Mouse (Mus musculus) ovary, postnatal 10 days (tissue): ENCODE data around the gene Gm9817.
A peak's percentile ranks its signal among the peaks of the same experiment; 100 is the strongest.
"Not testable (repeated sequence)": the region's sequence is repeated elsewhere in the genome, so short reads cannot be mapped to it uniquely, and the experiment has no call there.

ENCODE experiments used
- DNase-seq: peaks from one replicate; pipeline ENCODE4 v3.0.0; 2022; ENCODE audit warnings: low spot score

The Gm9817 gene

DNA sequence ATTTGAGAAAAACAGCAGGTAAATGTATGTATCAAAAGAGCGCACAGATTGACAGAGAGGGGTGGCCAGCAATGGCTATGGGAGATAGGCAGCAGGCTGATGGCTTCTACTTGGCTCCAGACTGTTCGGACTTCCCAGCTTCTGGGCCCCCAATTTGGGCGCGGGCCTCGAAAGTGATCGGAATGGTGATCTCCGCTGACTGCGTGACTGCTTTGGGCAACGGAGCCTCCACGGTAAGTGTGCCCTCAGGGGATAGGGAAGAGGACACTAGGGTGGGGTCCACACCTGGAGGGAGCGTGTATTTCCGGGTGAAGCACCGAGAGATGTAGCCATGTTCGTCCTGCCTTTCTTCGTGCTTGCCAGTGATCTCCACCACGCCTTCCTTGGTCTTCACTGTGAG lies at the start of gene Gm9817:
TSS of gene Gm9817 (plus strand) at position 301 of the 400 bp plus-strand sequence.
- not testable (repeated sequence) for DNase-seq

DNA sequence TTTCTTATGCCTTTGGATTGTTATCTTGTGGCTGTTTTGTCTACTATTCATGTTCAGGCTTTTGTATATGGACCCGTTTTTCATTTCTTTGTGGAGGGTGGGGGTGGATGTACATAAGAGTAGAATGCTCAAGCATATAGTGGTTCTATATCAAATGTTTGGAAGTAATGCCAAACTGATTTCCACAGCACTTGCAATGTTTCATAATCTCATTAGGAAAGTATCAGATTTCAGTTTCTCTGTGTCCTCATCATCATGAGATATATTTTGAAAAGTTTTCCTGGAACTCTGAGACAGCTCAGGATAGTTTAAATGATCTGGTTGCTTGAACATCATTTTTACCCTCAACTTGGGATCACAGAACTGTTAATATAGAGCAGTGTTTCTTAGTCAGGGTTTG lies 48.7 kb upstream of the Gm9817 start:
- DNase-seq: no peak

DNA sequence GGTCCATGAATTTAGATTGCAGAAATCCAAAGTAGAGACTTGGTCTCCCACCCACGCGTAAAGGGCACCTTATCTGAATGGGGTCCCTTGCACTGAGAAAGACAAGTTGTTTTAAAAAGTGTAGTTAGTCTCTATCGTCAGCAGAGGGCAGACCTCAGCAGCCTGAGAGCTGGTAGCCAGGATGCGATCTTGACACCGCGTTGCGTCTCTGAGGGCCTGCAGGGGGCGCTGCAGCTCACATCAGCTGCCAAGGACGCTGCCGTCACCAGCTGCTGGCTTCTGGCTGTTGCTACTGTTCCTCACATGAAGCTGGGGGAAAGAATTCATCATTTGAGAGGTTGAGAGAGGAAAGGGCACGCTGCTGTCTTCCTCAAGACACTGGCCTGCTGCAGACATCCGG lies 47.7 kb upstream of the Gm9817 start:
- DNase-seq: peak; percentile 58

DNA sequence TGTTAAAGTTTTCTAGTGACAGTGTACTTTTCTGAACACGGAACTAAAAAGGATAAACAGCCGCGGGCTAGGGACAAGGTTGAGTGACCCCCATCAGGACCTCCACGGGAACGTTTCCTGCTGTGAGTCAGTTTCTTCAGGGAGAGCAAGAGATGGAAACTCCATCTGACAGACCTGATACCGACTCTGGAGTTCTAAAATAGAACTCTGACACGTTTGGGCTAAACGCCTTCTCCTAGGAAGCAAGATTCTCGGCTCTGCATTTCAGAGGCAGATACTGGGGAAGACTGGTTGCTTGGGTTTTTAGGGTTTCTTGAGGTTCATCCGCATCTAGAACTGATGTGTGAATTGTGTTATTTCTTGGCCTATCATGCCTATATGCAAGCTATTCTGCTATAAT lies 47.2 kb upstream of the Gm9817 start:
- DNase-seq: no peak

DNA sequence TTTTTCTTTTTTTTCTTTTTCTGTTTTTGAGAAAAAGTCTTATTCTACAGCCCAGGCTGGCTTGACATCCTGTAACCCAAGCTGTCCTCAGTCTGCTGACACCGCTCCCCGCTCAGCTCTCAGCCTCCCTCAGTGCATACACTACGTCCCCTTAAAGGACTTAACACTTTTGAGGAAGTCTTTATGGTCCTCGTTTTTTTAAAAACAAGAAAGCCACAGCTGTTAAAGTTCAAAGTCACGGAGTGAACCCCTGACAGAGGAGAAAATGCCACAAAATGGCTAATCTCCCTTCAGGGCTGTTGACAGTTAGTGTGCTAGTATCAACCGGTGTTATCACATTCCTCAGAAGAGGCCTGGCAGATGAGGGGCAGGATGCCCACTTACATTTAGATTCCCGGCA lies 46.7 kb upstream of the Gm9817 start:
- DNase-seq: no peak

DNA sequence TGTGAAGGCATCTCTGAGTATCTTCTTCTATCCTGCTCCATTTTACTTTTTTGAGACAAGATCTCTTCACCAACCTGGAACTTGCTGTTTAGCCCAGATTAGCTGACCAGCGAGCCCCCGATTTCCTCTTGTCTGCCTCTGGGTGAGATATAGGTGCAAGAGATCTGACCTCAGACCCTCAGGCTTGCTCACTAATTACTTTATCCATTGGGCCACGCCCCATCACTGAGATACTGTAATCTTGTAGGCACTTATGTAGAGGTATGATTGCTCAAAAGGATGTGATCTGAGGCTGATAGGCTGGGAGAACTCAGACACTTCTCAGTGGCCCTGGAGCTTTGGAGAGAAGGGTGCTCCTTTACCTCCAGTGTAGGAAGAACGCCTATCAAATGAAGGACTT lies 46.0 kb upstream of the Gm9817 start:
- DNase-seq: no peak

DNA sequence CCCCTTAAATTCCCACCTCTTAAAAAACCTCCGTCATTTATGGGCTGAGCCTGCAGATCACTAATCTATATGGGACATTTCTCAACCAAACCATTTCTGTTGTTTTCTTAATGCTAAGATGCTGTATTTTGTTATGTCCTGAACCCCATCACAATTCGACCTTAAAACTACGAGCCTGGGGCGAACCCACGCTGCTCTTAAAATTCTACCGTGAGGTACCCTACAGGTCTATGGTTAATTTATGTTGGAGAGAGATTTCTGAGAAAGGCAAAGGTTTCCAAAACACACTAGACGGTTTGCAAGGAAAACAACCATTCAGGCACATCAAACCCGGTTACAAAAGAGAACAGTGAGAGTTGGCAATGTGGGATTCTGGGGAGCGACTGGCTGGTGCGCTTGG lies 45.1 kb upstream of the Gm9817 start:
- DNase-seq: no peak

DNA sequence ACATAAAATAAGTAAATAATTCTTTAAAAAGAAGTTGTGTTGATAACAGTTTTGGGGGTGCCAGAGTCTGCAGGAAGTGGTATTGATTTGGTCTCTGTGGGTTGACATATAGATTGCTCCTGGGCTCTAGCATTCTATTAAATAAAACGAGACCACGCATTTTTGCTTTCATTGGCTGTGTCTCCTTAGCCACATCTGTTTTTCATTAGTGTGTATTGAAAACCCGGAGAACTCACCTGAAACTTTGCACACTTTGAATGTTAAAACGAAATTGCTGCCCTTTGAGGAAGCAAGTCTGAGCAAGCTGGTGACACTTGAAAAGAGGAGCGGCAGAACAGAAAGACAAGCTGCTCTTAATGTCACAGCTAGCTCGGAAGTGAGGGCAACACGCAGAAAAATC lies 43.7 kb upstream of the Gm9817 start:
- DNase-seq: no peak

DNA sequence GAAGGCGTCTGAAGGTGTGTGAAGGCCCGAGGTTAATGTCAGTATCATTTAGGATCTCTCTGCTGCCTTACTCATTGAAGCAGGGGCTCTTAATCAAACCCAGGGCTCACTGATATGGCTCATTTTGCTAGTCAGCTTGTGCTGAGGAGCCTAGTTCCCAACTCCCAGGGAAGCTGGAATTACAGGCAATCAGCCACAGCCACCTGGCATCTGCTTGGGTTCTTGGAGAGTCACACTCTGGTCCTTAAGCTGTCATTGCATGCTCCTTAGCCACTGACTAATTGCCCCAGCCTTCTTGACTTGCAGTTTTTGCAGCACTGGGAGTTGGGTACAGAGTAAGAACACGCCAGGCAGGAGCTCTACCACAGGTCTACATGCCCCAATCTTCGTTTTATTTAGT lies 42.1 kb upstream of the Gm9817 start:
- no peak for DNase-seq

DNA sequence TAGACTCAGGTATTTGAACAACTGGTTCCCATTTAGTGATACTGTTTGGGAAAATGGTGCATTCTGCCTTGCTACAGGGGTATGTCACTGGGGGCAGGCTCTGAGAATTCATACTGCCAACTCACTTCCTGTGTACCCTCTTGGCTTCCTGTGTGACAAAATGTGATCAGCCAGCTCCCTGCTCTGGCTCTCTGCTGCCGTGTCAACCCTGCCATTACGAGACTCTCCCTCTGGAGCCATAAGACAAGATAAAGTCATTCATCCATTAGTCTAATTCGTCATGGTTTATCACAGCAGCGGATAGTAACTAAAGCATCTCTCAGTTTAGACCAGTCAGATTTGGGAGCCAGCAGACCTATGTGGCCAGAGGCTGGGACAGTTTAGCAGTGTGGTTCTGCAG lies 38.3 kb upstream of the Gm9817 start:
- DNase-seq: no peak

DNA sequence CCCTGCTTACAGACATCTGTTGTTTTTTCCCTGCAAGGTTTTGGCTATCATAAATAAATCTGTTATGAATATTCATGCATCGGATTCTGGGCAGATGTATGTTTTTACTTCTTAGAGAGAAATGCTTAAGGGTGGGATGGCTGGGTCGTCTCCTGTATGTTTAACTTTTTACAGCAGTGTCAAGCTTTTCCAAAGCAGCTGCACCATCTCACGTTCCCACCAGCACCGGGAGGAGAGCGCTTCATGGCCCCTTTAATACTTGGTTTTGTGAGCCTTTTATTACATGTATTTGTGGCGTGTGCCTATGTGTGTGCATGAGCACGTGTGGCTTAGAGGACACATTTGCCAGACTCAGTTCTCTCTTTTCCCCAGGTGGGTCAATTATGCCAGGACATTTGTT lies 37.8 kb upstream of the Gm9817 start:
- DNase-seq: no peak

DNA sequence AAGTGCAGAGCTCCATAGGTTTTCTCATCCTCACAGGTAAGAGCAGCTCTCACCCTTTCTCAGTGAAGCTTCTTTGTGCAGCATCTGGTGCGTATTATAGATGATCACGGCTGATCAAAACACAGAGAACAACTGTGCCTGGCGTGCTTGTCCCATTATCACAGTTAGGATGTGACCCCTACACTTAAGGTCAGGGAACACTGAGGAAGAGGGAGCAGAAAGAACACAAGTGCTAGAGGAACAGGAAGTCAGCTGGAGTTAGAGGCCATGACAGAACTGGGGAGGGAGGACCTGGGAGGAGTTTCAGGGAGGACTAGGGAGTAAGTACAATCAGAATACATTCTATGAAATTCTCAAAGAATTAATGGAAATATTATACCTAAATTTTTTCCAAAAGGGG lies 35.0 kb upstream of the Gm9817 start:
- DNase-seq: no peak

DNA sequence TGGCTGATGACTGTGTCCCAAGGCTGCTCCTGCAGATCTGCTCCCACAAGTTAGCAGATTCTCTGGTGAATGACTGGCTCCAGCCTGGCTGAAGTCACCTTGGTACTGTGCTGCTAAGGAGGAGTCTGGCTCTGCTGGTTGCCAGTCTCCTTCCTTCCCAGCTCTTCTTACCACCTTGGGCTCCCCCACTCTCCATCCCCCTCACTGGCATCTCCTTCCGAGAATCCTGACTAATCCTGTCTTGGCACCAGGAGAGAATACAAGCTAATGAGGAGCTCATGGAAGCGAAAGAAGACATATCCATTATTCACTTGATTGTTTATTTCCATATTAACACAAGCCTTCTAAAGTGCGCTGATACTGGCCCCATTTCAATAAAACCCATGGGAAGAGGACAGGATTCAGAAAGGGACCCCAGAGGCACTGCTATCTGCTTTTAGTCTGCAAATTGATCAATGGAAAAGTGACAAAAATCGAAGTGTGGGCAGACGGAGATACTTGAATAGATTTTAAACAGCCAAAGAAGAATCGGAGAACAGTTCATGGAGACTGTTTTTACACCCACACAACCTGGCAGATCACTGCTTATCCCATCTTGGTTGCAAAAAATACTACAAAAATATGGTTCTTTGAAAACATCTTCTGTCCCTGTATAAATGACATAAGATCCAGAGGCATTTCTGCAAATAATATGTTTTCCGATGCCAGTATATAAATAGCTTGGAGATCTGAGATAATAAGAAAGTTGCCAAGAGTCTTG lies 29.1 kb upstream of the Gm9817 start:
- no peak for DNase-seq

DNA sequence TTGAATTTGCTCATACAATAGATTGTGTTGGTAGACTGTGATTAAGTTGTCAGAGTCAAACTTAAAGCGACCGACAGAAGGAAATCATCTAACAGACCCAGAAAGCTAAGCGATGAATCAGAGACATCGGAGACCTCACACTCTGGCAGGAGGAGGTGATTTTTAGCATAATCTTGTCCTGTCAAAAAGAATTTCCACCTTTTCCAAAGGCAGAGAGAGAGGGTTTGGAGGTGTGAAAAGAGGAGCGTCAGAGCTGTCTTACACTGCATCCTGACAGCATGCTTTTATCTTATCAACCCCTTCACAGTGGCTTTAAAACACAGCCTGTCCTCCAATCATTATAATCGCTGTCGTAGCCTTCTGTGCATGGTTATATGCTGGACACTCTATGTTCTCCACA lies 25.7 kb upstream of the Gm9817 start:
- DNase-seq: no peak

DNA sequence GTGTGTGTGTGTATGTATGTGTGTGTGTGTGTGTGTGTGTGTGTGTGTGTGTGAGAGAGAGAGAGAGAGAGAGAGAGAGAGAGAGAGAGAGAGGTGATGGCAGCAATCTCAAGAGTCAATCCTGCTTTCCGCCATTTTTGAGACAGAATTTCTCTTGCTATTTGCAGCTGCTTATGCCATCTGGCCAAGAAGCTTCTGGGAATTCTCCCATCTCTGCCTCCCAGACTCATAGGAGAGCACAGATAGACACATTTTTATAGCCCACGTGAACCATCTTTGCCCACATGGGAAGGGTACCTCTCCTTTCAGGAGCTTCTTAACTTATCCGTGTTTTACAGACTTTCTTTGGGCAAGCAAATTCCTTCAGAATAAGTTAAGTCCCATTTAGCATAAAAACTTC lies 24.6 kb upstream of the Gm9817 start:
- no peak for DNase-seq

DNA sequence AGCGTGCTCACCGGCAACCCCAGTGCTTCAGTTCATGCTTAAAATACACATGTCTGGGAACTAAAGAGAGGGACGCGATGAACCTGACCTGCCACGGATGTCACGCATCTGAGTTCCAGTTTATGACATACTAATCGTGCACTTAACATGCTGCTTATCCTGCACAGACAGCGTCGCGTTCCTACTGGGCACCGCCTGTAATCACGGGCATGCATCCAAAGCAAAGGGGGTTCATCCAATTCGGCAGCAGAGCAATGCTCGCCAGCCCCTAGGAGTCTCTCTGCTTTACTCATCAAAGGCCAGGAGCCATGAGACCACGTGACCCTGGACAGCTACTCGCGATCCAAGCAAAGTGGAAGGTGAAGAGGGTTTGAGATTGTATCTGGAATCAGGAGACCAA lies 19.3 kb upstream of the Gm9817 start:
- DNase-seq: no peak

DNA sequence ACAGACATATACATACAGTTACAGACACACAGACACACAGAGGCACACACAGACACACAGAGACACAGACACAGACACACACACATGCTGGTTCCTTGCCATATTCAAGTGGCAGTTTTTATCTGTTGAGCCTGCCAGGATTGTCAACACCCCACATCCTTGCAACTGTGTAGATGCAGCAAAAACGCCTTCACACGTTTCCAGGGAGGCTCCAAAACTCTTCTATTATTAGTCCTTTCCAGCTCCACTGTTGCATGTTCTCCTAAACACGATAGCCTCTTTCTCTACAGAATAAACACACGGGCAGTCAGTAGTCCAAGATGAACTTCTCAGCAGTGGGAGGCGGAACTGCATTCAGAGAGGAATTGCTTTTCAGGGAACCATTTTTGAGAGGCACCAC lies 15.3 kb upstream of the Gm9817 start:
- no peak for DNase-seq

DNA sequence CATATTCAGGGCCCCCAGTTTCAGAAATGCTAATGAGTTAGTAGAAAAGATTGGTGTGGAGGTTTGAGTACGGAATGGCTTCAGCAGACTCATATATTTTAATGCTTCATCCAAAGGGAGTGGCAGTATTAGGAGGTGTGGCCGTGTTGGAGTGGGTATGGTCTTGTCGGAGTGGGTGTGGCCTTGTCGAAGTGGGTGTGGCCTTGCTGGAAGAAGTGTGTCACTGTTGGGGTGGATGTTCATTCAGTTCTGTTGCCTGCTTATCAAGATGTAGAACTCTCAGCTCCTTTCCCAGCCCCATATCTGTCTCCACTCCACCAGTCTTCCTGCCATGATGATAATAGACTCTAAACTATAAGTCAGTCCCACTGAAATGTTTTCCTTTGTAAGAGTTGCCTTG lies 13.5 kb upstream of the Gm9817 start:
- no peak for DNase-seq

DNA sequence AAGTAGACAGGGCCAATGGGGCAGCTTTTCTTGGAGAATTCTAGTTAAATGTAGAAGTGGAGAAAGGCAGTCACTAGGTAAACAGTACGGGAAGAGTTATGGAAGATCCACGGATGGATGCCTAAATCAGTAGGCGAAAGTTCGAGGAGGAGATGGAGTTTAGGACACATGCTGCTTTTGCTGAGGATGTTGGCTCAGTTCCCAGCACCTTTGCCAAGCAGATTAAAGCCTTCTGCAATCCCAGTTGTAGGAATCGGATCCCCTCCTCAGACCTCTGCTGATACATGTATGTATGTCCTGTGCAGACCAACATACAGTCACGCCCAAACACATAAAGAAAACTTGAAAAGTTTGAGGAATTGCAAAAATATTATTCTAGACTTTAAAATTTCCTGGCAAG lies 8.1 kb upstream of the Gm9817 start:
- no peak for DNase-seq

DNA sequence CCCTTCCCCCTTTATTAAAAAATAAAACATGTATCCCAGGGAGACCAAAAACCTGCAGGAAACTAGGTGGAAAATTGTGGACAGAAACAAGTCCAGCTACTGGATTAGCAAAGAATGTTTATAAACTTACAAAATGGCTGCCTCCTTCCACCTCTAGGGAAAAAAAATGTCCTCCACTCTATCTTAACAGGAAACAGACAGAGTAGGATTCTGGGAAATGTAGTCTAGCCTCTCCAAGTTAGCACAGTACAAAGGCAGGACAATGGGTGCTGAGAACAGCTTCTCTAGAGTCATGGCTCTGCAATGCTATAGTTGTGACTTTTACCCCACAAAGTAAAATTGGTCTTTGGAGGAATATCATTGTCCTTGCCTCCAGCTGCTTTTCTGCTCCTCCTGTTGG lies 3.5 kb upstream of the Gm9817 start:
- no peak for DNase-seq

DNA sequence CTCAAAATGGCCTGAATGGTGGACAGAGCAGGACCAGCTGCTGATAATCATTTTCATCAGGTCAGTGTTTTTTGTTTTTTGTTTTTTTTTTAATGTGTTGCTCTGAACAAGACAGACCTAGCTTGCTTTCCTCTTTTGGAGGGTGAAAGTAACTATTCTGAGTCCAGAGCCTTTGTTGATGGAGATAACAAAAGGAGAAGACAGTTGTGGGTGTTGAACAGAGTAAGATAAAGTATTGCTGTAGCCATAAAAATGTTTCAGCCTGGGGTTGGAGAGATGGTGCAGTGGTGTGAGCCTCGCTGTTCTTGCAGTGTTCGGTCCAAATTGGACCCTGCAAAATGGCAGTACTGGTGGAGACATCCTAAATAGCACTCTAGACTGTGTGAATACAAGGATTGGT lies 2.8 kb upstream of the Gm9817 start:
- DNase-seq: no peak

DNA sequence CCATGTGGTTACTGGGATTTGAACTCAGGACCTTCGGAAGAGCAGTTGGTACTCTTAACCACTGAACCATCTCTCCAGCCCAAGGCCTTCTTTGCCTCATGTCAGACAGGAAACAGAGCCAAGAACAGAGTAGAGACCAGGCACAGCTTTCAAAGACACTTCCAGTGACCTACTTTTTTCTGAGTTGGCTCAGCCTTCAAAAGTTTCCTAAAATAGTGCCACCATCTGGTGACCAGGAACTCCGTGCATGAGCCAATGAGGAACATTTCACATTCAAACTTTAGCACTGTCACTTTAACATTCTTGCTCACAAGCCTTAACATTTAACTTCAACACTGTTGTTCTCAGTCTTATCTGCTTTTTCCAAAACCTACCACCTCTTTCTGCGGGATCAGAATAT lies 2.3 kb downstream of the Gm9817 start:
- DNase-seq: no peak

DNA sequence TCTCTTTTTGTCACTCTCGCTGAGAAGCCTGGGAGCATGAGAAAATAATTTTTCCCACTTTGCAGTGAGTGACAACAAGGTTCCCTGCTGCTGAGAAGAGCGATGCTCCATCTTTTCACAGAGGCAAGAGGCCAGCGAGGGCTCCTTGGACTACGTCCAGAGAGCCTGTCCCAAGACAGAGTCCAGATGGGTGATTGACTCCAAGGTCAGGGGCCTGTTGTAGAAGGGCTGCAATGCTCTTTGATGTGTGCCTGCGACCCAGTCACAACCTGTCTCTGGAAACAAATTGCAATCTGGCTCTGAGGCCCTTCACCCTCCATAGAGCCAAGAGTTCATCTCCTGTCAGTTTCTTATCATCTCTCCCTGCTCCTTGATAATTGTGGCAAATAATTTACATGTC lies 5.2 kb downstream of the Gm9817 start:
- no peak for DNase-seq

DNA sequence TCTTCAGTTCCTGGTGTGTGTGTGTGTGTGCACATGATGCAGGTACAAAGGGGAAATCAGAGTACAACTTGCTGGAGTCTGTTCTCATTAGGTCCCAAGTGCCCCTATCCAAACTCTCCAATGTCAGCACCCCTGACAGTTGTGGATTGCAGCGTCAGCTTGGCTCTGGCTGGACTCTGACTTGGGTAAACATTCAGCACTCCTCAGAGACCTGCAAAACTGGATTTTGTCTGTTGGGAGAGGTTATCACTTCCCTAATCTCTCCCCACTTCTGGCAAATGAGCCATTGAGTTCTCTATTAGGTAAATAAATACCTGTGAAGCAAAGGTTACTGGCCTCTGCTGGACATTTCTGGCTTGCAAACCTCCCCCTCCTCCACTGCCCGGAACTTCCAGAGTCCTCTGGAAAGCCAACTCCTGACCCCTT lies 10.3 kb downstream of the Gm9817 start:
- DNase-seq: no peak

DNA sequence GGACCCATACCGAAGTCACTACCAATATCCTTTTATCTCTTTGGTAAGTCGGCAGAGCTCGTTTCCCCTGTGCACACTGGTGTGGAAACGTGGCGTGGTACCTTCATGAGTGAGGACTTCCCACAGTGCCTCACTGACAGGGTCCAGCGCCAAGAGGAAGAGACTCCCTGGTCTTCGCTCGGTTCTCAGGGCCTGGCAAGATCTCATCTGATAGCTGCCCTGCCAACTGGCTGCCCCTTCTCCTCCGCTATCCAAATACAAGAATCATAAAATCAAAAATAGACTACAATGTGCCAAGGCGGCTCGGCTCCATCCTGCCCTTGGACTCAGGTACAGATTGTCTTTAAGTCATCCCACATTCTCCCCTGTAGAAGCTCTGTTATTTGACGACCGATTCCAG lies 11.4 kb downstream of the Gm9817 start:
- DNase-seq: no peak
